Mouse (Mus musculus) kidney, postnatal 0 days (tissue): ENCODE measurements at regions not wholly inside any gene's neighbourhood (a gene's known extent, or its start where the extent isn't known, plus 50 kb on each side); places are given as distances from the start of the nearest gene placed in this dataset.
A peak's percentile ranks its signal among the peaks of the same experiment; 100 is the strongest.

ENCODE experiments used
- ATAC-seq: fragments of 200-750 bp; cut with Nextera tagmentation; replicated peaks from 2 replicates; pipeline ENCODE4 v1.8.0; 2017; ENCODE audit warnings: low read depth, moderate number of reproducible peaks, moderate TSS enrichment, moderate library complexity; ENCODE audit not compliant: low FRiP score
- DNase-seq: peaks from one replicate; pipeline ENCODE4 v3.0.0-alpha.2; 2016; ENCODE audit warnings: low spot score
- H3K27ac ChIP-seq: fragments of 300-500 bp; sonication (generic); 2 replicates; pipeline ENCODE4 v1.5.1; 2014; ENCODE audit warnings: mild to moderate bottlenecking
- H3K27me3 ChIP-seq: fragments of 300-500 bp; sonication (generic); 2 replicates; pipeline ENCODE4 v1.6.1; 2014; ENCODE audit warnings: low read length, mixed read lengths; ENCODE audit not compliant: insufficient read depth
- H3K36me3 ChIP-seq: fragments of 300-500 bp; sonication (generic); 2 replicates; pipeline ENCODE4 v1.6.1; 2014; ENCODE audit warnings: low read length, mixed read lengths; ENCODE audit not compliant: insufficient read depth
- H3K4me1 ChIP-seq: fragments of 300-500 bp; sonication (generic); replicated peaks from 2 replicates; pipeline ENCODE4 v1.6.1; 2014; ENCODE audit warnings: antibody characterized with exemption, low read length, mixed read lengths; ENCODE audit not compliant: insufficient read depth
- H3K4me2 ChIP-seq: fragments of 300-500 bp; sonication (generic); 2 replicates; pipeline ENCODE4 v1.6.1; 2014; ENCODE audit warnings: mild to moderate bottlenecking, low read length, moderate library complexity, mixed read lengths
- H3K4me3 ChIP-seq: fragments of 300-500 bp; sonication (generic); replicated peaks from 2 replicates; pipeline ENCODE4 v1.5.1; 2014; ENCODE audit warnings: low read depth, low read length
- H3K9ac ChIP-seq: fragments of 300-500 bp; sonication (generic); 2 replicates; pipeline ENCODE4 v1.6.1; 2014; ENCODE audit warnings: low read depth, low read length
- H3K9me3 ChIP-seq: fragments of 300-500 bp; sonication (generic); replicated peaks from 2 replicates; pipeline ENCODE4 v1.6.1; 2016; ENCODE audit warnings: low read length, inconsistent platforms, mixed read lengths
- CTCF ChIP-seq: IDR thresholded peaks from 2 replicates; pipeline ENCODE4 v1.5.1; 2016; ENCODE audit warnings: antibody characterized with exemption, low read depth, mild to moderate bottlenecking, moderate library complexity
- WGBS: fragments of 180-500 bp; shearing (Covaris S2); extraction: QIAGEN DNeasy Blood & Tissue Kit; methylation state at CpG from one replicate; pipeline ENCODE4 v1.1.7; 2014; 5-methylcytosine and 5-hydroxymethylcytosine counted together

- no peak overlapping the region for H3K27ac ChIP-seq
- no peak for TF ChIP-seq CTCF
- H3K9ac ChIP-seq: no peak overlapping the region
- no peaks in the 10 kb centered on the region for H3K27me3 ChIP-seq
- no peak for ATAC-seq
- H3K4me2 ChIP-seq: no peak overlapping the region
- H3K9me3 ChIP-seq: no peaks in the 10 kb centered on the region
- H3K4me1 ChIP-seq: no peaks in the 10 kb centered on the region
- H3K36me3 ChIP-seq: no peaks in the 10 kb centered on the region
- WGBS: 58% methylated on average over 2 of the region's 2 CpGs
- H3K4me3 ChIP-seq: no peak overlapping the region
- peak; percentile 2 for DNase-seq
These were observed 166.6 kb upstream of the Ttc14 start for GRCm38 (mm10) chr3:33632928-33633514.

DNA sequence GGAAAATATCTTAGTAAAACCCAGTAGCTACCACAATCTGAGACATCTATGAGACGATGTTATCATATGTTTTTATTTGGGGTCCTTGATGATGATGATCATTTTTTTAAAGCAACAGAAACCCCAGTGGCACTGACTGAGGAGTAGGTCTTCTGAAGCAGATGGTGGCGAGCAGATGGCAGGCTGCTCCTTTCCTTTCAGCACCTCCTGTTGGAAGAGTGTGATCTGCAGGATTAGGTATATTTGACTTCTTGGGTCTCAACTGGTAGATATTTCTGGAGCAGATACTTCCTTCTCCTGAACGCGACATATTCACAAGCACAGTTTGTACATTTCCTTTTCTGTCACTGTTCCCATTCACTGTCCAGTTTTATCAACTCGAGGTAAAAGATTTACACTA, 141.0 kb upstream of the Ttc14 start:
- no peaks in the 10 kb centered on the region for H3K9me3 ChIP-seq
- H3K27me3 ChIP-seq: no peaks in the 10 kb centered on the region
- ATAC-seq (no peak), DNase-seq (no peak)
- no peak overlapping the region for H3K4me3 ChIP-seq
- no peak for TF ChIP-seq CTCF
- 77% methylated on average over 5 of the region's 5 CpGs for WGBS
- no peak overlapping the region for H3K27ac ChIP-seq
- H3K4me2 ChIP-seq: no peak overlapping the region
- no peaks in the 10 kb centered on the region for H3K4me1 ChIP-seq
- H3K36me3 ChIP-seq: no peaks in the 10 kb centered on the region
- H3K9ac ChIP-seq: no peak overlapping the region
